Mouse (Mus musculus): ENCODE data around the gene Sbf1. TPM values are rescaled to one million over a fixed set of nuclear protein-coding genes. Genes with fewer than 3 reads are reported as not detected.

Sbf1 gene
- polyA plus RNA-seq (2017; shearing (Covaris generic)) = 78.2 TPM

GRCm38 (mm10) chr15:89315190-89315731 is at the start of gene Sbf1:
Gene Sbf1 (minus strand): TSS chr15:89315311.

DNA sequence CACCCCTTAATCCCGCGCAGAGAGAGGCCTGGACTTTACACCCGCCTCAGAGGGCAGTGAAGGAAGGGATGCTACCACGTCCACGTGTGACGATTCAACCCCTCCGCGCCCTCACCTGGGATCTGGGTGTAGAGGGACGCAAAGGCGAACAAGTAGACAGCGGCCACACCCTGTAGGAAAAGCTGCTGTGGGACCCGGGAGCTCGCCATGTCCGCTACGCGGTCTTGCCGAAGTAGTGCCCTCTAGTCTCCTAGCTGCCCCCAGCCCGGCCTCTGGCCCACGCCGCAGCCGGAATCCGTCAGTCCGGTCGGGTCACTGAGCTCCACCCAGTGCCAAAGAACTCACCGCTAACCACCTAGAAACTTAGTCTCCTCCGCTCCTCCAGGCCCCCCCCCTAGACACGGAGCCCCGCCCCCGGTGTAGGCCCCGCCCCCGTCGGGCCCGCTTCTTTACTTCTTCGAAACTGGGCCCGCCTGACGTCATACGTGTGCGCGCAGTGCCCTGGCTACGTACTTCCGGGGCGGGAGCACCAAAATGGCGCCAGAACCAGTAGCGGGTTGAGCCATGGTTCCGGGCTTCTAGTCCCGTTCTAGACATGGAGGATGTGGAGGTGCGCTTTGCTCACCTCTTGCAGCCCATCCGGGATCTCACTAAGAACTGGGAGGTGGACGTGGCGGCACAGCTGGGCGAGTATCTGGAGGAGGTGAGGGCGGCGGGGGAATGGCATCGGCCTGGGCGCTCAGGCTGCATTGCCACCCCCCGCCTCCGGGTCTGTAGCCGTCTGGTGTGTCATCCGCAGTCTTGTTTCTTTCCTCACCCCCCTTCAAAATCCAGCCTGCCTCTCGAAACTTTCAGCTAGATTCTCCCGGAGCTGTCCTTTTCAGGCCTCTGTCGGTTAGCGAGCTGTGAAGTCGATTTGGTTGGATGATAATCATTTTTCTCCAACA is 40.4 kb upstream of the Sbf1 start, which contains the start of the genes Lmf2 and Ncaph2:
Lmf2 (minus strand) TSS at position 419 of the 947 bp plus-strand sequence.
Ncaph2 (plus strand) TSS at position 479 of the 947 bp plus-strand sequence.

DNA sequence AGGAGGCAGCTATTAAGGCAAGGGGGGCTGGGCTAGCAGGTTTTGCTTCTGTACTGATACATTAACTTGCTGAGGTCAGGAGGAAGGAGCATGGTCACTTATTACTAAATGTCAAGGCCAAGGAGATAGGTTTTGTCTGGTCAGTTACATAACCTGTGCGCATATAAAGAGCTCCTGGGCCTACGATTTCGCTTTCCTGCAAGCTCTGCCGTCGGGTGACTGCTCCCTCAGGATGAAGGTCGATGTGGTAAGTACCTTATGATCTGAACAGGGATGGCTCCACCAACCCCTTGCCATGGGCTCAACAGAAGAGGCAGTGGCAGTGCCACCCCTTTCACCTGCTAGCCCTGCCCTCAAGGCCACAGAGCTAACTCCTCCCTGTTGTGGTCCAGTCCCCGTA is 19.2 kb upstream of the Sbf1 start, which contains the start of gene Miox:
Miox (plus strand) TSS at position 128 of the 400 bp plus-strand sequence.

GRCm38 (mm10) chr15:89322670-89323522 is 7.8 kb upstream of the Sbf1 start, which contains the start of gene Adm2:
Gene Adm2 (plus strand): TSS chr15:89322720.

Other genes starting within 250 kb of the Sbf1 start
- 69.7 TPM for gene Trabd, start 240.2 kb downstream of the Sbf1 start, polyA plus RNA-seq (2017; shearing (Covaris generic))
- gene Selenoo, start 226.2 kb downstream of the Sbf1 start, polyA plus RNA-seq (2017; shearing (Covaris generic)) = 6.0 TPM
- gene Tubgcp6, start 192.2 kb downstream of the Sbf1 start, polyA plus RNA-seq (2017; shearing (Covaris generic)) = 35.9 TPM
- gene Hdac10, start 186.6 kb downstream of the Sbf1 start, polyA plus RNA-seq (2017; shearing (Covaris generic)) = 77.6 TPM
- 10.2 TPM for gene Mapk12, start 174.6 kb downstream of the Sbf1 start, polyA plus RNA-seq (2017; shearing (Covaris generic))
- gene Mapk11, start 165.7 kb downstream of the Sbf1 start, polyA plus RNA-seq (2017; shearing (Covaris generic)) = 54.8 TPM
- 6.9 TPM for gene Plxnb2, start 134.5 kb downstream of the Sbf1 start, polyA plus RNA-seq (2017; shearing (Covaris generic))
- 52.0 TPM for gene Dennd6b, start 118.8 kb downstream of the Sbf1 start, polyA plus RNA-seq (2017; shearing (Covaris generic))
- gene Ppp6r2, start 103.8 kb downstream of the Sbf1 start, polyA plus RNA-seq (2017; shearing (Covaris generic)) = 6.3 TPM
- gene Adm2, start 7.4 kb upstream of the Sbf1 start, polyA plus RNA-seq (2017; shearing (Covaris generic)) = not detected
- not detected for gene Miox, start 19.1 kb upstream of the Sbf1 start, polyA plus RNA-seq (2017; shearing (Covaris generic))
- 77.8 TPM for gene Lmf2, start 40.3 kb upstream of the Sbf1 start, polyA plus RNA-seq (2017; shearing (Covaris generic))
- 198 TPM for gene Ncaph2, start 40.4 kb upstream of the Sbf1 start, polyA plus RNA-seq (2017; shearing (Covaris generic))
- 6.4 TPM for gene Sco2, start 58.5 kb upstream of the Sbf1 start, polyA plus RNA-seq (2017; shearing (Covaris generic))
- 1.0 TPM for gene Tymp, start 61.7 kb upstream of the Sbf1 start, polyA plus RNA-seq (2017; shearing (Covaris generic))
- 1.1 TPM for gene Odf3b, start 64.0 kb upstream of the Sbf1 start, polyA plus RNA-seq (2017; shearing (Covaris generic))
- gene Klhdc7b, start 69.6 kb upstream of the Sbf1 start, polyA plus RNA-seq (2017; shearing (Covaris generic)) = 0.29 TPM
- not detected for gene Syce3, start 95.2 kb upstream of the Sbf1 start, polyA plus RNA-seq (2017; shearing (Covaris generic))
- gene Cpt1b, start 110.6 kb upstream of the Sbf1 start, polyA plus RNA-seq (2017; shearing (Covaris generic)) = 0.49 TPM
- 6.1 TPM for gene C730034F03Rik, start 114.3 kb upstream of the Sbf1 start, polyA plus RNA-seq (2017; shearing (Covaris generic))
- not detected for gene Gm44502, start 114.4 kb upstream of the Sbf1 start, polyA plus RNA-seq (2017; shearing (Covaris generic))
- gene Chkb, start 114.6 kb upstream of the Sbf1 start, polyA plus RNA-seq (2017; shearing (Covaris generic)) = 111 TPM
- gene Mapk8ip2, start 138.6 kb upstream of the Sbf1 start, polyA plus RNA-seq (2017; shearing (Covaris generic)) = 0.05 TPM
- gene Arsa, start 162.1 kb upstream of the Sbf1 start, polyA plus RNA-seq (2017; shearing (Covaris generic)) = 29.5 TPM
- not detected for gene Shank3, start 184.3 kb upstream of the Sbf1 start, polyA plus RNA-seq (2017; shearing (Covaris generic))

Measured in inflammation-experienced regulatory T-cells, adult 16 weeks (primary cell).